Mouse (Mus musculus) liver, embryonic 14.5 days (tissue): ENCODE measurements around the gene Btg2. TPM values are rescaled to one million over a fixed set of nuclear protein-coding genes. Genes with fewer than 3 reads are reported as not detected.
A peak's percentile ranks its signal among the peaks of the same experiment; 100 is the strongest.

Experiments
- ATAC-seq: fragments of 200-750 bp; cut with Nextera tagmentation; 2 replicates; pipeline ENCODE4 v1.8.0; 2017; ENCODE audit warnings: moderate number of reproducible peaks, mild to moderate bottlenecking, moderate library complexity; ENCODE audit not compliant: insufficient read depth
- DNase-seq, 3 experiments: peaks; one replicate each; pipeline ENCODE4 v3.0.0-alpha.2; 2012 to 2013; ENCODE audit warnings: low read depth in 3 of 3, low spot score in 3 of 3
- H3K27ac ChIP-seq: fragments of 300-500 bp; sonication (generic); 2 replicates; pipeline ENCODE4 v1.5.1; 2014; ENCODE audit warnings: moderate library complexity, mild to moderate bottlenecking, control low read depth, inconsistent platforms
- H3K27me3 ChIP-seq: fragments of 300-500 bp; sonication (generic); 2 replicates; pipeline ENCODE4 v1.6.1; 2014; ENCODE audit warnings: mild to moderate bottlenecking, low read length, moderate library complexity; ENCODE audit not compliant: control insufficient read depth, insufficient read depth
- H3K36me3 ChIP-seq: fragments of 300-500 bp; sonication (generic); replicated peaks from 2 replicates; pipeline ENCODE4 v1.6.1; 2014; ENCODE audit warnings: low read depth; ENCODE audit not compliant: control insufficient read depth, insufficient read depth
- H3K4me1 ChIP-seq, 2 experiments: fragments of 200-500 bp in 1 of 2; fragments of 300-500 bp in 1 of 2; sonication (generic) in 1 of 2; replicated peaks; 2 replicates each; pipeline ENCODE4 v1.6.1; 2012 to 2014; ENCODE audit warnings: antibody characterized with exemption in 1 of 2, inconsistent platforms in 1 of 2, low read length in 1 of 2; ENCODE audit not compliant: control insufficient read depth in 2 of 2, insufficient read depth in 2 of 2
- H3K4me2 ChIP-seq: fragments of 300-500 bp; sonication (generic); 2 replicates; pipeline ENCODE4 v1.6.1; 2014; ENCODE audit warnings: low read depth, mild to moderate bottlenecking, control low read depth, moderate library complexity
- H3K4me3 ChIP-seq, 2 experiments: fragments of 200-500 bp in 1 of 2; fragments of 300-500 bp in 1 of 2; sonication (generic) in 1 of 2; 2 replicates each; pipeline ENCODE4 v1.5.1; 2012 to 2014; ENCODE audit warnings: low read depth in 2 of 2, low read length in 2 of 2, mild to moderate bottlenecking in 2 of 2, control low read depth in 1 of 2, inconsistent platforms in 1 of 2, moderate library complexity in 1 of 2; ENCODE audit not compliant: insufficient read depth in 1 of 2
- H3K9ac ChIP-seq: fragments of 300-500 bp; sonication (generic); replicated peaks from 2 replicates; pipeline ENCODE4 v1.6.1; 2014; ENCODE audit warnings: mild to moderate bottlenecking, control low read depth, moderate library complexity
- H3K9me3 ChIP-seq: fragments of 300-500 bp; sonication (generic); 2 replicates; pipeline ENCODE4 v1.6.1; 2016; ENCODE audit warnings: low read length, mixed read lengths; ENCODE audit not compliant: control insufficient read depth
- CTCF ChIP-seq: IDR thresholded peaks from 2 replicates; pipeline ENCODE4 v1.5.1; 2016; ENCODE audit warnings: antibody characterized with exemption, low read depth, control low read depth
- EP300 ChIP-seq: IDR thresholded peaks from 2 replicates; pipeline ENCODE4 v1.6.1; 2016; ENCODE audit warnings: antibody characterized with exemption, low read depth
- WGBS: fragments of 180-500 bp; shearing (Covaris S2); extraction: QIAGEN DNeasy Blood & Tissue Kit; methylation state at CpG from one replicate; pipeline ENCODE4 v1.1.7; 2014; ENCODE audit not compliant: insufficient replicate concordance; 5-methylcytosine and 5-hydroxymethylcytosine counted together
- polyA plus RNA-seq, 2 experiments: library from polyadenylated mRNA; depleted of rRNA in 1 of 2; stranded (reverse) in 1 of 2; unstranded in 1 of 2; fragments of >200 nt; fragmentation: Nextera tagmentation in 1 of 2; extraction: Ambion mirVana in 1 of 2; gene quantifications; 2 replicates each; pipeline versions ENCODE4 v1.2.1 to v1.2.3; 2012 to 2014

Btg2 gene
- polyA plus RNA-seq, 2 experiments: 45.3 to 78.2 TPM

DNA sequence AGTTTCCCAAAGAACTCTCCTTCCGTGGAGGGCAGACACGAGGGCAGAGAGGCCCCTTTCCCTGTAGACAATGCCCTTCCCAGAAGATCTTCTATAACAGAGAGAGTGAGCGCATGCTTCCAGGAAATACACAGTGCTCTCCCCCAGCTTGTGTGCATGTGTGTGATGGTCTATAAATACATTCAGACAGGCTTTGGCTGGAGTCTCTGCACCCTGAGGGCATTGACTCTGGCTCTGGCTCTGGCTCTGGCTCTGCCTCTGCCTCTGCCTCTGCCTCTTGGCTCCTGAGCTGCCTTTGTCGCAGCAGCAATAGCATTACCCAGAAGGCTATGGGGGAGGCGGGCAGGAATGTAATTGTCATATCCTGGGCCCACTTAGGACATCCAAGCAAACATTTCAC lies 24.9 kb upstream of the Btg2 start:
- no peak for ATAC-seq
- TF ChIP-seq EP300: no peak
- WGBS: 73% methylated on average over 5 of the region's 5 CpGs
- Histone ChIP-seq H3K4me1 (peaks cover 14 to 18% of the 10 kb centered on the region in 2 experiments), H3K36me3 (no peaks in the 10 kb centered on the region), H3K4me2 (no peak overlapping the region), H3K27me3 (peaks cover 5% of the 10 kb centered on the region), H3K27ac (no peak overlapping the region), H3K4me3 (no peak overlapping the region), H3K9ac (no peak overlapping the region), H3K9me3 (no peaks in the 10 kb centered on the region)
- DNase-seq: no peak

DNA sequence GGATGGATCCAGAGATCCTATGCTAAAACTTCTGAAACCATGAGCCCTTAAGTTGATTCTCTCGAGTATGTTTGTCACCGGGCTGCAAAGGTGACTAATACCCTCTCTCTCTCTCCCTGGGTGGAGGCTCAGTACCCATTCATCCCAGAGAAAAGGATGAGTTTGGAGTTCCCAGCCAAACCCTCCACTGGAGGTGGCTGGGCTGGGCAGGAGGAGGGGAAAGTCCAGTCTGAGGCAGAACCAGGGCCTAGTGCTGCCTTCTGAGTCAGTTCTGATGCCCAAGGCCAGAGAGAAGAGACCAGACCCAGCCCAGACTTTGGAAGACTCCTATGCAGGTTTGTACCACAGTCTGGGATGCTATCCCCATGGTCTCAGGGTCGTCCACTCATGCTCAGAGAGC lies 22.7 kb upstream of the Btg2 start:
- Histone ChIP-seq H3K9ac (no peak overlapping the region), H3K27ac (no peak overlapping the region), H3K4me2 (no peak overlapping the region), H3K4me3 (no peak overlapping the region), H3K27me3 (peaks cover 5% of the 10 kb centered on the region), H3K9me3 (no peaks in the 10 kb centered on the region), H3K4me1 (peaks cover 37 to 38% of the 10 kb centered on the region in 2 experiments), H3K36me3 (no peaks in the 10 kb centered on the region)
- WGBS: 50% methylated on average over 3 of the region's 3 CpGs
- DNase-seq (no peak), ATAC-seq (no peak)
- TF ChIP-seq EP300 (no peak), CTCF (no peak)

- ATAC-seq: no peak
- TF ChIP-seq CTCF: no peak
- TF ChIP-seq EP300: no peak
- Histone ChIP-seq H3K9me3 (no peaks in the 10 kb centered on the region), H3K4me3 (no peak overlapping the region), H3K9ac (peak overlapping the region; percentile 23), H3K4me1 (peaks cover 43 to 45% of the 10 kb centered on the region in 2 experiments), H3K36me3 (no peaks in the 10 kb centered on the region), H3K4me2 (no peak overlapping the region), H3K27me3 (peaks cover 5% of the 10 kb centered on the region), H3K27ac (no peak overlapping the region)
- no peak for DNase-seq
- 71% methylated on average over 4 of the region's 4 CpGs for WGBS
Observed at GRCm38 (mm10) chr1:134100928-134101327, 22.0 kb upstream of the Btg2 start.

- H3K4me2 ChIP-seq: peak overlapping the region; percentile 93; the same call in 1 of the 2 replicates
- ATAC-seq: no peak
- H3K9ac ChIP-seq: no peak overlapping the region; the same call in 1 of the 2 replicates
Observed at GRCm38 (mm10) chr1:134100401-134100800, 21.5 kb upstream of the Btg2 start.

DNA sequence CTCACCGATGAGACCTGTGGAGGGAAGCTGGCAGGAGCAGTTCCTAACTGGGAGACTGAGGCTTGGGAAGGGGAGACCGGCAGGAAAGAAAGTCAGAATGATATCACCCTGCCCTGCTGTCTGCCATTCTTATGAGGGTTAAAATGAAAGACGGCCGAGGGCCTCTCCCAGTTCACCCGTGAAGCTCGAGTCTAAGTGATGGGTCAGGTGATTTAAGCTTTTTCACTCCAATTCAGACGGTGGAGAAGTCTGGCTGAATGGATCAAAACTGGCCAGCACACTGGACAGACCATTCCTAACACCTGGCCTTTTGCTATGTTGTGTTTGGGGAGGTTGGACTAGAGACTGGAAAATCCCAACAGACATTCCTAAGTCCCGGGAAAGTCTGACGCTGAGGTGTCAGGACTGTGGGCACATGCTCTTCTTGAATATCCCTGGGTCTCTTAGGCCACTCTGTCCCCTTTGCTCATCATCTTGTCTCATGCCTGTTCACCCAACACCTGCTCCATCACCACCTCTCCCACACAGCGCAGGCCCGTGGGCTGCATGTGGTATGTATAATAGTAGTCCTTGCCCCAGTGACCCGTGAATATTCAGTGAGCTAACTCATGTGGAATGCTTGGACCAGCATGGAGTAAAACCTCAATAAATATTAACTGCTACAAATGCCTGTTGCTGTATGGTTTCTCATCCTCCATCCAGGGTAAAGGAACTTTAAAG lies 20.8 kb upstream of the Btg2 start:
- Histone ChIP-seq H3K9me3 (no peaks in the 10 kb centered on the region), H3K4me2 (peak overlapping the region; percentile 93), H3K4me1 (peaks cover 48 to 50% of the 10 kb centered on the region in 2 experiments), H3K9ac (peak overlapping the region; percentile 96), H3K27ac (peak overlapping the region; percentile 98), H3K27me3 (no peaks in the 10 kb centered on the region), H3K4me3 (peak overlapping the region; percentile 76 to 92), H3K36me3 (no peaks in the 10 kb centered on the region)
- DNase-seq (no peak), ATAC-seq (peak; percentile 59)
- TF ChIP-seq CTCF: no peak
- no peak for TF ChIP-seq EP300
- WGBS: 25% methylated on average over 12 of the region's 12 CpGs

More at GRCm38 (mm10) chr1:134100401-134100800, 21.5 kb upstream of the Btg2 start:
- Histone ChIP-seq H3K27ac (peak overlapping the region; percentile 17; the same call in 1 of the 2 replicates), H3K4me3 (peak overlapping the region in 1 of 2 experiments; percentile 76; a peak in 1 of 4 replicates), H3K27me3 (peaks cover 3% of the 10 kb centered on the region), H3K36me3 (no peaks in the 10 kb centered on the region), H3K9me3 (no peaks in the 10 kb centered on the region), H3K4me1 (peaks cover 45 to 49% of the 10 kb centered on the region in 2 experiments)
- 65% methylated on average over 5 of the region's 5 CpGs for WGBS
- TF ChIP-seq CTCF (no peak), EP300 (no peak)
- DNase-seq: no peak
